Mouse (Mus musculus) kidney, postnatal 14 days (tissue): ENCODE measurements around the gene Col4a1.

Experiments used
- DNase-seq: peaks from one replicate; pipeline ENCODE4 v3.0.0; 2022; ENCODE audit warnings: mixed read lengths

Gene Col4a1

DNA sequence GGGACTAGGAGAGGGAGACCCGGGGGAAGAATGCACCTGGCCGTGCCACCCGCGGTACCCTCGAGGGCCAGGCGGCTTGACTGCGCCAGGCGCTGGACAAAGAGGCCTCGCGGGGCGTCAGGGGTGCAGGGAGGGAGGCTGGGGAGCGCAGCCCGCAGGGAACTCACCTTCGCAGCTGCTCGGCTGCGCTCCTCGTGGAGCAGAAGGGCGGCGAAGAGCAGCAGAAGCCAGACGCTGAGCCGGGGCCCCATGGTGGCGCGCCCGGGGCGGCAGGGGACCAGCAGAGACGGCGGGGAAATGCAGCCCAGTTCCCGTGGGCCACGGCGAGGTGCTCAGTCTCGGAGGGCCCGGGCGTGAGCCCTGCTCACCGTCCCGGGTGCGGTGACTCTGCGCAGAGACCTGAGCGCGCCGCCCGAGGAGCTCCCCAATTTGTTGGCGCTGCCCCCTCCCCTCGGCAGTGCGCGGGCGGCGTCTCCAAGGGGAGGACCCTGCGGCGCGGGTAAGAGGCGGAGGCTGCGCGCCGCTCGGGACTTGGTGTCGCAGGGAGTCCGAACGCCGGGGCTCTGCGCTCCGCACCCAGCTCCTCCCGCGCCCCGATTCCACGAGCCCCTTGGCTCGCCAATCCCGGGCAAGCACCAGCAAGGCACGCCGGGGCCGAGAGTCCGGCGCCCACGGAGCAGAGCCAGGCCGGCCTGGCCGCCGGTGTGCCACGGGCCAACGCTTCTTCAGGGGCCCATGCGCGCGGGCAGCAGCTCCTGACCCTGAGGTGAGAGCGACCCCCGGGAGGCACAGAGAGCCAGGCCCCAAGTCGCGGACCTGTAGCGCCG lies at the start of gene Col4a1, which contains the start of gene Col4a2:
Col4a1 (minus strand) TSS at position 478 of the 827 bp plus-strand sequence.
Col4a2 (plus strand) TSS at position 457 of the 827 bp plus-strand sequence.
- peak; percentile 91 for DNase-seq

GRCm38 (mm10) chr8:11361546-11362277 lies 49.1 kb upstream of the Col4a1 start:
- no peak for DNase-seq

DNA sequence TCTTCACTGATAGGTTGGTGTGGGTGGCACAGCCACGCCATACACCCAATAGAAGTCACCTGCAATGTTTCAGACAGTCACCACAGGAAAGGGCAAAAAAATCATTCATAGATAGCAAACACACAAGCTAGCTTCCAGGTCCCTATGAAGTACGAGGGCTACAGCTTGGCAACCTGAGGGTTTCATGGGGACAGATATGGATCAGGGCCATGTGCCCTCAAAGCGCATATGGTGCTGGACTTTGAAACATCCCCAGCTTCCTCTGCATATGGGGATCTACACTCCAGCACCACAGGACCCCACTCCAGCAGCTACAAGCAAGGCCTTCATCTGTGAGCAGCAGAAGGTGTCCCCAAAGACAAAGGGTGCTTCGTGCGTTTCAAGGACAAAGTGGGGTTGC lies 47.2 kb upstream of the Col4a1 start:
- DNase-seq: no peak

DNA sequence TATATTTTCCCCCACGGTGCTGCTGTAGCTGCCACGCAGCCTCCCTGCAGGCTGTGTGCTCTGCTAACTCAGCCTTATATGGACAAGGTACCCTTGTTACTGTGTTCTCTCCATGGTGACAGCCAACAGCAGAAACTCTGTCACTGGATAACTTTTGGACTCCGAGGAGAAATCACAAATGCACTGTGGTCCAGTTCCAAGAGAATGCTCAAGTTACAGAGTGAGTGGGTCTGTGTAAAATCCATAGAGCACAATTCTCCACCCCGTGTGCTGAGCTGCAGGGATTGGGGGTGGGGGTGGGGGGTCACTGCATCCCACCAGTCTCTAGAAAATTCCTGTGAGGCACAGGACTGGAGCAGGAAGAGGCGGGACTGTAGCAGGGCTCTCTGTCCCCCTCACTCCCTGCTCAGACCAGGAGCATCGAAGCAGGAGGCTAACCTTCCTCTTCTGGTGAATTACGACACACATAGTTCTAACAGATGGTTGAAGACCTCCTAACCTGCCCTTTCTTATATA lies 45.4 kb upstream of the Col4a1 start:
- no peak for DNase-seq

GRCm38 (mm10) chr8:11356776-11357175 lies 44.1 kb upstream of the Col4a1 start:
- no peak for DNase-seq

GRCm38 (mm10) chr8:11355900-11356299 lies 43.3 kb upstream of the Col4a1 start:
- no peak for DNase-seq

GRCm38 (mm10) chr8:11354800-11355451 lies 42.3 kb upstream of the Col4a1 start:
- no peak for DNase-seq

GRCm38 (mm10) chr8:11352514-11352913 lies 39.9 kb upstream of the Col4a1 start:
- DNase-seq: no peak

DNA sequence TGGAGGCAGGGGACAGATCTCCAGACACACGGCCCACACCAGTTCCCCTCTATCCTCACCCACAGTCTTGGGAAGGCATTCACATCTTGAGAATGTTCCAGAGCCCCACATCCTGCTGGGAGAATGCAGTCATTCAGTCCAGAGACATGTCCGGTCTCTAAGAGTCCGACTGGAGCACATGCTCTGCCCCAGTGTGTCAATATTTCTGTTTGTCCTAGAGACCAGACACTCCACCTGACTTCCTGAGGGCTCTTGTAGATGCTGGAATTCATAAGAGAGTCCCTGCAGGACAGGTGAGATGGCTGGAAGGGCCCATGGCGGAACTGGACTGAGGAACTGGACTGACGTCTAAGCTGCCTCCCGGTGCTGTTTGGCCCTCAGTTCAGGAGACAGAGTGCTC lies 38.7 kb upstream of the Col4a1 start:
- DNase-seq: no peak

- peak; percentile 55 for DNase-seq
Measured at GRCm38 (mm10) chr8:11348622-11349021, 36.0 kb upstream of the Col4a1 start.

- DNase-seq: no peak
Measured at GRCm38 (mm10) chr8:11347699-11348098, 35.1 kb upstream of the Col4a1 start.

- DNase-seq: peak; percentile 59
Measured at GRCm38 (mm10) chr8:11346225-11346624, 33.6 kb upstream of the Col4a1 start.

- peak; percentile 58 for DNase-seq
Measured at GRCm38 (mm10) chr8:11344459-11344858, 31.8 kb upstream of the Col4a1 start.

DNA sequence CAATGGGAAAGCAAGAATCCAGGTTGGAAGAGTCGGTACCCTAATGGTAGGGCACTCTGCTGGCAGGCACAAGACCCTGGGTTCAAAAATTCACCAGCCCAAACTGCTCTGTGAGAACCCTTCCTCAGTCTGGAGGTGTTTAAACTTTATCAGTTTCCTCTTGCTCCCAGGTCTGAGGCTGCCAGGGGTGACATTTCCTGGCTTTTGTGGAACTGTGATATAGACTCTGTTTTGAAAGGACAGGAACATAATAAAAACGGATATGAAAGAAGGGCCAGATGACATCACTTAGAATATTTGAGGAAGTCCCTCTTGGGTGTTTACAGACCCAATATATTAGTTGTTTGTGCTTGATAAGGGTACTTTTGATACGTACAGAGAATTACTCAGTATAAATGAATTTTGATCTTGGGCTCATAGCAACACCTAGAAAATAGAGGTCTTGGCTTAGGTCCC lies 28.5 kb upstream of the Col4a1 start:
- DNase-seq: no peak

GRCm38 (mm10) chr8:11340310-11341110 lies 27.9 kb upstream of the Col4a1 start:
- DNase-seq: peak; percentile 75

DNA sequence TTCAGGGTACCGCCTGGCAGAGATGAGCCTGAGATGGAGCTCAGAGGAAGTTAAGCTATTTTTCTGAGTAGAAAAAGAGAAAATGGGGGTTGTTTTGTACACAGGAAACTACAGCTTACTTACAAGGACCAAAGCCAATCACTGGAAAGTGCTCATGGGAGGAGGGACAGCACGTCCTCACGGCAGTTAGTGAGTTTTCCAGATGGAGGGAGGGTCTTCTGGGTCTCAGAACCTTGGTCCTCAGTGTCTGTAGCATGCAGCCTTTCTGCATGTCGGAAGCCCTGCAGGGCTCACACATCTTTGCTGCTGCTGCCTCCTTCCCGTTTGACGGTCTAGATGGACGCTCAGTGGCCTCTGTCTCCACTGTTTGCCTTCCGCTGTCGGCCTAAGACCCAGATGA lies 25.9 kb upstream of the Col4a1 start:
- DNase-seq: no peak

DNA sequence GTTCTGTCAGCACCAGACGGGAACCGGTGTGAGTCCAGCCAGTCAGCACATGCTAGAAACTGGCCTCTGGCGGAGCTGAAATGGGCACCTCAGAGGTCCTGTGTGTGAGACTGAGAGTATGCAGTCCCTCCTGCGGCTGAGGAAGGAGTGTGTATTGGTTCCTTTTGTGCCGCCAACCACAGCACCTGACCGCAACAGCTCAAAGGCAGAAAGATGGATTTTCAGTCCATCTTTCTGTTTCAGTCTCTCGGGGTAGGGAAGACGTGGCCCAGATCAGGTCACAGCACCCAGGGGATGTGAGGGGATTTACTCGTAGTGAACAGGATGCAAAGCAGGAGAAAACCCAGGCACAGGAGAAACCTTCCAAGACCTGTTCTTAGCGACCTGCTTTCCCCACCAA lies 25.0 kb upstream of the Col4a1 start:
- DNase-seq: no peak

DNA sequence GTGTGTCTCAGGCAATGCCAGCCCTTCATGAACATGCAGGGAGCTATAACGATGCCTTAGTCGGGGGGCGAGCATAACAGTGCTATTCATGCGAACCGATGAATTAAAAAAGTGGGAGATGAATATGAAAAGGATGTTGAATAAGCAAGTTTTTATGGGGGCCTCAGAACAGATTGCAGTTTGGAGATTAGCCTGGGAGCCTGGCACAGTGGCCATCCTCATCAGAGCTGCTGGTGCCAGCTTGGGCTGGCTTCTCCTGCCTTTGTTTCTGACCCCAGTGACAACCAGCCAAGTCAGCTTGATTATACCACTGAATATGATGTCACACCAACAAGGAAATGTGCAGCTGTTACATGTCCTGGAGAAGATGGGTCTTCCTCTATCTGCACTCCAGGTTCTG lies 23.7 kb upstream of the Col4a1 start:
- no peak for DNase-seq

GRCm38 (mm10) chr8:11335238-11335637 lies 22.6 kb upstream of the Col4a1 start:
- no peak for DNase-seq

- no peak for DNase-seq
Measured at GRCm38 (mm10) chr8:11334493-11334892, 21.9 kb upstream of the Col4a1 start.

DNA sequence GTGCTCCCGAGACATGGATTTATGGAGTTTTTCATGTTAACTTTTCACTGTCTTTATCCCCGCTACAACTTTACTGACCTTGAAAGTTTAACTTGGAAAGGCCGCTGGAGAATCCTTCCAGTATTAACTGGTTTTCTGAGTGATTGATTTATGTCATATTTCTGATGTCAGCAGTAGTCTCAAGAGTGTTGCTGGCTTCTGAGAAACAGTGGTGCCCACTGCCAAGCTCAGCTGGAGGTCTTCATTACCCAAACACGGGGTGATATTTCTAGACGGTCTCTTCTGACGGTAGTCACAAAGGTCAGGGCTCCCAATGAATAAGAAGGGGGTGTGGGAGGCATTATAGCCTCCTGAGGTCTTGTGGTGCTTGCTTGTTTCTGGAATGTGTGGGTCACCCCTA lies 21.1 kb upstream of the Col4a1 start:
- DNase-seq: peak; percentile 56

GRCm38 (mm10) chr8:11331561-11331960 lies 18.9 kb upstream of the Col4a1 start:
- DNase-seq: peak; percentile 60
